ENCODE assay signal across 8 mouse cellular contexts in the genomic region with DNA sequence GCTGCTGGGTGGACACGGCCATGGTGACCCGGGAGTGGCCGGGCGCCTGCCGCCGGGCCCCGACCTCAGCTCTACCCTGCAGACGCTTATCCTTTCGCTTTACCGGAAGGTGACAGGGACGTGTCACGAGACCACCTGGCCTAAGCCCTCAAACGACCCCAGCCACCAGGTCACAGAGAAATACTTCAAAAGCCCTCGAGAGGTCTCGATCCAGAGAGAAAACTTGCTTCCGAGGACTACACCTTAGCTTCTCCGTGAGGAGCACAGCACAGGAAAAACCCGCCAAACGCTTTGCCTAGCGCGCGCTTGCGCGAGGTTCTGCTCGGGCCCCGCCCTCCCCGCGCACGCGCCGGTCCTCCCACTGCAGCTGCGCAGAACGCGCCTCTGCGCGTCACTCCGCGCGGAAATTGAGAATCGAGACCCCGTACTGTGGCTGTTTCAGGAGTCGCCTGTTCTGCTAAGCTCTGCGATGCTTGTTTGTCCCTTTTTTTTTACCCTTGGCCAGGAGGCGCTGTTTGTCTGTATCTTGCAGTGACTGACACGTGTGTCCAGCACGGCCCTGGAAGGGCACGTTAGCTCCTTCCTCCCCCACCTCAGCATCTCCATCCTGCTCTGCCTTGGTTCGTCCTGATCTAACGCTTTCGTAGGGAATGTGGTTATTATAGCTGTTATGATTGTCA. TPM values are rescaled to one million over a fixed set of nuclear protein-coding genes. Genes with fewer than 3 reads are reported as not detected.
DNase-seq lines count a peak whose midpoint lies in the region; ATAC-seq and TF ChIP-seq lines count a peak whose summit lies in the region.

A gene (minus strand): TSS at position 320 of the 680 bp plus-strand sequence.

- DNase-seq in 416B (ENCODE audit: low read depth): peak; percentile 89
- DNase-seq in heart, embryonic 10.5 days (ENCODE audit: low spot score): peak; percentile 93
- DNase-seq in liver: peak; percentile 90
- peak; percentile 90 to 95 for DNase-seq in spleen, postnatal 4 days (ENCODE audit: low spot score in 2 of 2)

- H3K4me3 ChIP-seq in bone marrow, adult 2 months (replicated peaks; ENCODE audit: control insufficient read depth, low read depth, low read length): peak within 1 kb of the TSS; percentile 96
- H3K4me3 ChIP-seq in embryonic facial prominence, embryonic 15.5 days (replicated peaks): peak within 1 kb of the TSS; percentile 69
- peak within 1 kb of the TSS; percentile 79 for H3K4me3 ChIP-seq in heart, embryonic 10.5 days
- H3K4me3 ChIP-seq in kidney, embryonic 15.5 days (replicated peaks): peak within 1 kb of the TSS; percentile 62

- under 1% methylated on average over 50 of the region's 50 CpGs for WGBS in bone marrow, adult 2 months
- WGBS in embryonic facial prominence, embryonic 15.5 days: under 1% methylated on average over 50 of the region's 50 CpGs
- WGBS in heart, embryonic 10.5 days: under 1% methylated on average over 50 of the region's 50 CpGs
- WGBS in kidney, embryonic 15.5 days: under 1% methylated on average over 50 of the region's 50 CpGs

- H3K27ac ChIP-seq in bone marrow, adult 2 months (ENCODE audit: control insufficient read depth, insufficient read depth, low read depth, low read length, poor library complexity): peak within 1 kb of the TSS; percentile 71
- H3K27ac ChIP-seq in embryonic facial prominence, embryonic 15.5 days (replicated peaks): peak within 1 kb of the TSS; percentile 68
- H3K27ac ChIP-seq in heart, embryonic 10.5 days: peak within 1 kb of the TSS; percentile 86
- H3K27ac ChIP-seq in kidney, embryonic 15.5 days: peak within 1 kb of the TSS; percentile 72

- peak; percentile 92 for ATAC-seq in embryonic facial prominence, embryonic 15.5 days (ENCODE audit: insufficient number of reproducible peaks, low FRiP score, low TSS enrichment, low read depth)
- peak; percentile 82 for ATAC-seq in kidney, embryonic 15.5 days (replicated peaks; ENCODE audit: low FRiP score)
- peak; percentile 59 for ATAC-seq in monocyte, adult 5-6 weeks (replicated peaks; ENCODE audit: insufficient number of reproducible peaks, low FRiP score, low TSS enrichment, poor library complexity, severe bottlenecking)

- TF ChIP-seq POLR2A in bone marrow, adult 2 months (IDR thresholded peaks at IDR 0.05; ENCODE audit: borderline replicate concordance, control insufficient read depth, low read depth, low read length): peak; percentile 64; the same call in 1 of the 2 replicates

- peak; percentile 3; the same call in 1 of the 2 replicates for TF ChIP-seq CTCF in bone marrow, adult 2 months (IDR thresholded peaks at IDR 0.05; ENCODE audit: control insufficient read depth, insufficient read depth, low read length)

- peak within 1 kb of the TSS; percentile 75 for H3K9ac ChIP-seq in embryonic facial prominence, embryonic 15.5 days
- H3K9ac ChIP-seq in kidney, embryonic 15.5 days: peak within 1 kb of the TSS; percentile 64

- peaks cover 7% of the 10 kb centered on the region for H3K4me1 ChIP-seq in bone marrow, adult 2 months (ENCODE audit: control insufficient read depth, insufficient read depth, low read length)
- H3K4me1 ChIP-seq in embryonic facial prominence, embryonic 15.5 days: peaks cover 27% of the 10 kb centered on the region
- H3K4me1 ChIP-seq in heart, embryonic 10.5 days: peaks cover 38% of the 10 kb centered on the region
- peaks cover 34% of the 10 kb centered on the region for H3K4me1 ChIP-seq in kidney, embryonic 15.5 days

- no peaks in the 10 kb centered on the region for H3K27me3 ChIP-seq in embryonic facial prominence, embryonic 15.5 days
- no peaks in the 10 kb centered on the region for H3K27me3 ChIP-seq in heart, embryonic 10.5 days (ENCODE audit: insufficient read depth, poor library complexity, severe bottlenecking)
- no peaks in the 10 kb centered on the region for H3K27me3 ChIP-seq in kidney, embryonic 15.5 days

- H3K9me3 ChIP-seq in embryonic facial prominence, embryonic 15.5 days (replicated peaks): no peaks in the 10 kb centered on the region
- H3K9me3 ChIP-seq in heart, embryonic 10.5 days: no peaks in the 10 kb centered on the region
- no peaks in the 10 kb centered on the region for H3K9me3 ChIP-seq in kidney, embryonic 15.5 days (replicated peaks)

- H3K4me2 ChIP-seq in embryonic facial prominence, embryonic 15.5 days (replicated peaks): peak within 1 kb of the TSS; percentile 86
- H3K4me2 ChIP-seq in kidney, embryonic 15.5 days: peak within 1 kb of the TSS; percentile 78

- no peaks in the 10 kb centered on the region; the same call in 1 of the 2 replicates for H3K36me3 ChIP-seq in embryonic facial prominence, embryonic 15.5 days
- peaks cover 25% of the 10 kb centered on the region for H3K36me3 ChIP-seq in heart, embryonic 10.5 days
- H3K36me3 ChIP-seq in kidney, embryonic 15.5 days: peaks cover 22% of the 10 kb centered on the region

RNA-seq across cellular contexts. Expression of the gene that starts here (rescaled TPM):
- 41.9 and 79.8 TPM in 2 replicates for polyA plus RNA-seq in bone marrow, adult 2 months (2011; ENCODE audit: insufficient read depth, insufficient read length, low replicate concordance, missing spikeins)
- 59.6 and 65.4 TPM in 2 replicates for polyA plus RNA-seq in embryonic facial prominence, embryonic 15.5 days (2015; fragmentation: Nextera tagmentation; extraction: Ambion mirVana)
- 70.0 and 80.7 TPM in 2 replicates for polyA plus RNA-seq in heart, embryonic 10.5 days (2016; fragmentation: Nextera tagmentation; extraction: Ambion mirVana)
- polyA plus RNA-seq in kidney, embryonic 15.5 days (2015; fragmentation: Nextera tagmentation; extraction: Ambion mirVana): 75.3 and 83.2 TPM in 2 replicates
- total RNA-seq in monocyte, adult 5-6 weeks (2017): 16.7 to 31.5 TPM (median 26.8 TPM) in 3 replicates

Comparison
In these comparisons a context has a peak if more than half of its experiments do, and no peak if none do; other contexts are left out.
1. Peak in every context shown above with its lines: DNase-seq, ATAC-seq, H3K4me3 ChIP-seq and H3K27ac ChIP-seq.